Mouse (Mus musculus) left cerebral cortex, postnatal 4 days (tissue): ENCODE results near the gene Luc7l3. TPM values are rescaled to one million over a fixed set of nuclear protein-coding genes. Genes with fewer than 3 reads are reported as not detected.

Experiments
- DNase-seq: peaks from one replicate; pipeline ENCODE4 v3.0.0-alpha.2; 2022
- intact Hi-C: fragments of 180-260 bp; cut with DNase I; formaldehyde crosslinking; loops from one replicate; pipeline ENCODE4 v1.15.1; 2025
- total RNA-seq, 2 experiments: library from RNA; stranded (reverse); gene quantifications; 2 replicates each; pipeline ENCODE4 v1.2.3; 2021

The Luc7l3 gene
- total RNA-seq, 2 experiments from 2014 or later, result 147 to 151 TPM

GRCm38 (mm10) chr11:94339732-94340585 lies 18.2 kb upstream of the Luc7l3 start:
- intact Hi-C loops, result loop anchor here (5.0 kb wide), 2 partner anchors 62 to 147 kb away; partner anchors contain the start of gene Spata20
- peak; percentile 62 for DNase-seq

- DNase-seq, result no peak
- intact Hi-C loops, result no loop called here
Measured at GRCm38 (mm10) chr11:94338347-94338746, 16.6 kb upstream of the Luc7l3 start.

- intact Hi-C loops, result no loop called here
- no peak for DNase-seq
Measured at GRCm38 (mm10) chr11:94336551-94336950, 14.8 kb upstream of the Luc7l3 start.

GRCm38 (mm10) chr11:94334386-94334968 lies 12.7 kb upstream of the Luc7l3 start:
- no peak for DNase-seq
- intact Hi-C loops, result no loop called here

- no peak for DNase-seq
- intact Hi-C loops, result no loop called here
Measured at GRCm38 (mm10) chr11:94332726-94333125, 10.9 kb upstream of the Luc7l3 start.

- intact Hi-C loops, result no loop called here
- DNase-seq, result no peak
Measured at GRCm38 (mm10) chr11:94330211-94330610, 8.4 kb upstream of the Luc7l3 start.

- intact Hi-C loops, result loop anchor here (5.0 kb wide), 1 partner anchor 143 kb away; the partner anchor contains the start of gene Cacna1g
- DNase-seq, result peak; percentile 68
Measured at GRCm38 (mm10) chr11:94329270-94329891, 7.6 kb upstream of the Luc7l3 start.

GRCm38 (mm10) chr11:94328644-94329025 lies 6.8 kb upstream of the Luc7l3 start:
- intact Hi-C loops, result loop anchor here (5.0 kb wide), 1 partner anchor 144 kb away; the partner anchor contains the start of gene Cacna1g
- no peak for DNase-seq

- intact Hi-C loops, result loop anchor here (5.0 kb wide), 1 partner anchor 144 kb away; the partner anchor contains the start of gene Cacna1g
- DNase-seq, result peak; percentile 94
Measured at GRCm38 (mm10) chr11:94327693-94328643, 6.2 kb upstream of the Luc7l3 start, which contains the start of gene Ankrd40. TSS of gene Ankrd40 (plus strand) at chr11:94328001.

- intact Hi-C loops, result loop anchor here (5.0 kb wide), 1 partner anchor 145 kb away; the partner anchor contains the start of gene Cacna1g
Measured at GRCm38 (mm10) chr11:94326961-94327411, 5.2 kb upstream of the Luc7l3 start.

GRCm38 (mm10) chr11:94324618-94325017 lies 2.8 kb upstream of the Luc7l3 start:
- intact Hi-C loops, result loop anchor here (5.0 kb wide), 1 partner anchor 148 kb away; the partner anchor contains the start of gene Cacna1g
- DNase-seq, result no peak

More at GRCm38 (mm10) chr11:94326961-94327411, 5.2 kb upstream of the Luc7l3 start:
- DNase-seq, result peak; percentile 47

GRCm38 (mm10) chr11:94323271-94323925 lies 1.6 kb upstream of the Luc7l3 start:
- intact Hi-C loops, result no loop called here
- no peak for DNase-seq

GRCm38 (mm10) chr11:94322636-94323035 lies 848 bp upstream of the Luc7l3 start:
- intact Hi-C loops, result no loop called here
- no peak for DNase-seq

GRCm38 (mm10) chr11:94320969-94321930 lies 538 bp downstream of the Luc7l3 start:
- intact Hi-C loops, result no loop called here
- DNase-seq, result peak; percentile 66

- no peak for DNase-seq
- intact Hi-C loops, result no loop called here
Measured at GRCm38 (mm10) chr11:94318056-94318455, 3.7 kb downstream of the Luc7l3 start.

- intact Hi-C loops, result no loop called here
- no peak for DNase-seq
Measured at GRCm38 (mm10) chr11:94317515-94317914, 4.3 kb downstream of the Luc7l3 start.

GRCm38 (mm10) chr11:94317014-94317413 lies 4.8 kb downstream of the Luc7l3 start:
- no peak for DNase-seq
- intact Hi-C loops, result no loop called here

- no peak for DNase-seq
- intact Hi-C loops, result no loop called here
Measured at GRCm38 (mm10) chr11:94316528-94316927, 5.3 kb downstream of the Luc7l3 start.
